Mouse (Mus musculus) MEL (cell line): ENCODE results near the gene Tmem232. TPM values are rescaled to one million over a fixed set of nuclear protein-coding genes. Genes with fewer than 3 reads are reported as not detected.
A peak's percentile ranks its signal among the peaks of the same experiment; 100 is the strongest.

Experiments used
- DNase-seq: peaks from one replicate; pipeline ENCODE4 v3.0.0; 2011; ENCODE audit warnings: low read depth, low spot score
- H3K27ac ChIP-seq: 2 replicates; pipeline ENCODE4 v1.5.1; 2012; ENCODE audit warnings: low read depth, mild to moderate bottlenecking, control low read depth, low read length, moderate library complexity; ENCODE audit not compliant: control insufficient read depth
- H3K27me3 ChIP-seq, 2 experiments: fragments of 150-350 bp in 1 of 2; sonication (generic) in 1 of 2; 2 replicates each; pipeline ENCODE4 v1.6.1; 2012; ENCODE audit warnings: low read length in 2 of 2, mild to moderate bottlenecking in 2 of 2, improper control_type of control experiment in 1 of 2, moderate library complexity in 1 of 2; ENCODE audit not compliant: insufficient read depth in 2 of 2, control insufficient read depth in 1 of 2
- H3K36me3 ChIP-seq, 2 experiments: 2 replicates each; pipeline ENCODE4 v1.6.1; 2012 to 2014; ENCODE audit warnings: low read length in 2 of 2, improper control_type of control experiment in 1 of 2, inconsistent platforms in 1 of 2, mild to moderate bottlenecking in 1 of 2; ENCODE audit not compliant: insufficient read depth in 2 of 2, control insufficient read depth in 1 of 2
- H3K4me1 ChIP-seq, 2 experiments: fragments of 150-350 bp in 1 of 2; sonication (generic) in 1 of 2; 2 replicates each; pipeline ENCODE4 v1.6.1; 2012; ENCODE audit warnings: low read length in 2 of 2, improper control_type of control experiment in 1 of 2, mild to moderate bottlenecking in 1 of 2; ENCODE audit not compliant: insufficient read depth in 2 of 2, control insufficient read depth in 1 of 2
- H3K4me3 ChIP-seq, 2 experiments: fragments of 150-350 bp in 1 of 2; sonication (generic) in 1 of 2; 2 replicates each; pipeline ENCODE4 v1.5.1; 2012; ENCODE audit warnings: low read depth in 2 of 2, low read length in 2 of 2, mild to moderate bottlenecking in 2 of 2, moderate library complexity in 2 of 2, control low read depth in 1 of 2, improper control_type of control experiment in 1 of 2; ENCODE audit not compliant: control insufficient read depth in 1 of 2, insufficient read depth in 1 of 2
- H3K79me2 ChIP-seq: 2 replicates; pipeline ENCODE4 v1.6.1; 2012; ENCODE audit warnings: mild to moderate bottlenecking, low read length, moderate library complexity; ENCODE audit not compliant: control insufficient read depth, poor library complexity, insufficient read depth
- H3K9ac ChIP-seq: 2 replicates; pipeline ENCODE4 v1.6.1; 2012; ENCODE audit warnings: low read depth, mild to moderate bottlenecking, control low read depth, low read length, moderate library complexity; ENCODE audit not compliant: control insufficient read depth, poor library complexity, severe bottlenecking
- H3K9me3 ChIP-seq: fragments of 150-350 bp; sonication (generic); replicated peaks from 2 replicates; pipeline ENCODE4 v1.6.1; 2012; ENCODE audit warnings: mild to moderate bottlenecking, low read length, improper control_type of control experiment, moderate library complexity; ENCODE audit not compliant: insufficient read depth
- CHD1 ChIP-seq: IDR thresholded peaks from 2 replicates; pipeline ENCODE4 v1.6.1; 2012; ENCODE audit warnings: low read depth, mild to moderate bottlenecking, inconsistent platforms, low read length, improper control_type of control experiment
- CTCF ChIP-seq, 3 experiments: IDR thresholded peaks in 2 of 3; conservative IDR thresholded peaks in 1 of 3; 2 replicates each; pipeline ENCODE4 v1.5.1; 2011 to 2012; ENCODE audit warnings: low read length in 3 of 3, low read depth in 2 of 3, mild to moderate bottlenecking in 2 of 3, improper control_type of control experiment in 1 of 3, inconsistent platforms in 1 of 3, mixed read lengths in 1 of 3, moderate library complexity in 1 of 3; ENCODE audit not compliant: control insufficient read depth in 1 of 3, insufficient read depth in 1 of 3, poor library complexity in 1 of 3, severe bottlenecking in 1 of 3
- E2F4 ChIP-seq: IDR thresholded peaks from 2 replicates; pipeline ENCODE4 v1.6.1; 2011; ENCODE audit warnings: low read depth, low read length, improper control_type of control experiment, borderline replicate concordance
- ELF1 ChIP-seq: IDR thresholded peaks from 2 replicates; pipeline ENCODE4 v1.6.1; 2014; ENCODE audit warnings: low read depth, mild to moderate bottlenecking, inconsistent platforms, low read length, improper control_type of control experiment, moderate library complexity
- EP300 ChIP-seq, 2 experiments: IDR thresholded peaks; 2 replicates each; pipeline ENCODE4 v1.6.1; 2011; ENCODE audit warnings: improper control_type of control experiment in 2 of 2, low read length in 2 of 2, low read depth in 1 of 2, mild to moderate bottlenecking in 1 of 2
- GABPA ChIP-seq: IDR thresholded peaks from 2 replicates; pipeline ENCODE4 v1.6.1; 2012; ENCODE audit warnings: low read depth, mild to moderate bottlenecking, inconsistent platforms, low read length, improper control_type of control experiment, moderate library complexity
- HCFC1 ChIP-seq: IDR thresholded peaks from 2 replicates; pipeline ENCODE4 v1.6.1; 2012; ENCODE audit warnings: low read depth, mild to moderate bottlenecking, inconsistent platforms, low read length, improper control_type of control experiment, moderate library complexity
- JUND ChIP-seq: IDR thresholded peaks from 2 replicates; pipeline ENCODE4 v1.6.1; 2011; ENCODE audit warnings: low read depth, mild to moderate bottlenecking, improper control_type of control experiment, low read length
- MAFK ChIP-seq: IDR thresholded peaks from 2 replicates; pipeline ENCODE4 v1.6.1; 2011; ENCODE audit warnings: low read depth, mild to moderate bottlenecking, low read length, improper control_type of control experiment, borderline replicate concordance
- MAX ChIP-seq: IDR thresholded peaks from 2 replicates; pipeline ENCODE4 v1.6.1; 2011; ENCODE audit warnings: low read length, improper control_type of control experiment
- MAZ ChIP-seq: IDR thresholded peaks from 2 replicates; pipeline ENCODE4 v1.6.1; 2012; ENCODE audit warnings: low read depth, mild to moderate bottlenecking, inconsistent platforms, low read length, improper control_type of control experiment
- MEF2A ChIP-seq: IDR thresholded peaks from 2 replicates; pipeline ENCODE4 v1.6.1; 2014; ENCODE audit warnings: low read depth, mild to moderate bottlenecking, inconsistent platforms, low read length, improper control_type of control experiment; ENCODE audit not compliant: poor library complexity, insufficient replicate concordance, severe bottlenecking; ENCODE audit errors: extremely low read depth
- MYC ChIP-seq: IDR thresholded peaks from 2 replicates; pipeline ENCODE4 v1.6.1; 2011; ENCODE audit warnings: low read depth, mild to moderate bottlenecking, low read length, improper control_type of control experiment, moderate library complexity
- NELFE ChIP-seq: IDR thresholded peaks from 2 replicates; pipeline ENCODE4 v1.6.1; 2011; ENCODE audit warnings: low read depth, low read length, improper control_type of control experiment
- POLR2A ChIP-seq, 2 experiments: IDR thresholded peaks; 2 replicates each; pipeline ENCODE4 v1.6.1; 2011 to 2012; ENCODE audit warnings: low read length in 2 of 2, mild to moderate bottlenecking in 2 of 2, control low read depth in 1 of 2, improper control_type of control experiment in 1 of 2, low read depth in 1 of 2, moderate library complexity in 1 of 2; ENCODE audit not compliant: control insufficient read depth in 1 of 2, insufficient read depth in 1 of 2, poor library complexity in 1 of 2
- POLR2AphosphoS2 ChIP-seq: IDR thresholded peaks from 2 replicates; pipeline ENCODE4 v1.6.1; 2011; ENCODE audit warnings: low read length, improper control_type of control experiment
- RAD21 ChIP-seq: IDR thresholded peaks from 2 replicates; pipeline ENCODE4 v1.6.1; 2011; ENCODE audit warnings: mild to moderate bottlenecking, low read depth, low read length, improper control_type of control experiment
- RCOR1 ChIP-seq: IDR thresholded peaks from 2 replicates; pipeline ENCODE4 v1.6.1; 2012; ENCODE audit warnings: low read depth, mild to moderate bottlenecking, inconsistent platforms, low read length, improper control_type of control experiment
- SIN3A ChIP-seq: IDR thresholded peaks from 2 replicates; pipeline ENCODE4 v1.6.1; 2012; ENCODE audit warnings: low read length, improper control_type of control experiment, inconsistent platforms
- SMC3 ChIP-seq: IDR thresholded peaks from 2 replicates; pipeline ENCODE4 v1.6.1; 2011; ENCODE audit warnings: low read depth, low read length, improper control_type of control experiment
- TAL1 ChIP-seq: IDR thresholded peaks from 2 replicates; pipeline ENCODE4 v1.6.1; 2012; ENCODE audit warnings: mild to moderate bottlenecking, inconsistent platforms, low read length, moderate library complexity, mixed read lengths
- TCF12 ChIP-seq: IDR thresholded peaks from 2 replicates; pipeline ENCODE4 v1.6.1; 2014; ENCODE audit warnings: low read depth, mild to moderate bottlenecking, inconsistent platforms, low read length, improper control_type of control experiment, moderate library complexity
- UBTF ChIP-seq: IDR thresholded peaks from 2 replicates; pipeline ENCODE4 v1.6.1; 2012; ENCODE audit warnings: low read depth, mild to moderate bottlenecking, inconsistent platforms, low read length, improper control_type of control experiment, moderate library complexity, borderline replicate concordance; ENCODE audit not compliant: insufficient read depth
- ZC3H11A ChIP-seq: IDR thresholded peaks from 2 replicates; pipeline ENCODE4 v1.6.1; 2012; ENCODE audit warnings: low read depth, mild to moderate bottlenecking, inconsistent platforms, low read length, improper control_type of control experiment
- ZMIZ1 ChIP-seq: IDR thresholded peaks from 2 replicates; pipeline ENCODE4 v1.6.1; 2012; ENCODE audit warnings: low read depth, mild to moderate bottlenecking, inconsistent platforms, low read length, improper control_type of control experiment, moderate library complexity
- ZNF384 ChIP-seq: IDR thresholded peaks from 2 replicates; pipeline ENCODE4 v1.6.1; 2012; ENCODE audit warnings: low read depth, mild to moderate bottlenecking, inconsistent platforms, low read length, improper control_type of control experiment
- polyA plus RNA-seq, 2 experiments: library from polyadenylated mRNA; stranded (reverse) in 1 of 2; unstranded in 1 of 2; fragments of >175 nt in 1 of 2; fragments of >200 nt in 1 of 2; gene quantifications; 2 replicates each; pipeline versions ENCODE4 v1.2.1 to v1.2.4; 2012; ENCODE audit warnings: low replicate concordance in 2 of 2, low read depth in 1 of 2; ENCODE audit not compliant: insufficient read length in 2 of 2, insufficient read depth in 1 of 2, missing spikeins in 1 of 2
- total RNA-seq: library from RNA; depleted of rRNA; stranded (reverse); fragments of 300-350 nt; gene quantifications from 2 replicates; pipeline ENCODE4 v1.2.3, GENCODE M21; 2012

Gene Tmem232
- total and polyA plus RNA-seq, 3 experiments: 0.04 TPM; not detected in 2

DNA sequence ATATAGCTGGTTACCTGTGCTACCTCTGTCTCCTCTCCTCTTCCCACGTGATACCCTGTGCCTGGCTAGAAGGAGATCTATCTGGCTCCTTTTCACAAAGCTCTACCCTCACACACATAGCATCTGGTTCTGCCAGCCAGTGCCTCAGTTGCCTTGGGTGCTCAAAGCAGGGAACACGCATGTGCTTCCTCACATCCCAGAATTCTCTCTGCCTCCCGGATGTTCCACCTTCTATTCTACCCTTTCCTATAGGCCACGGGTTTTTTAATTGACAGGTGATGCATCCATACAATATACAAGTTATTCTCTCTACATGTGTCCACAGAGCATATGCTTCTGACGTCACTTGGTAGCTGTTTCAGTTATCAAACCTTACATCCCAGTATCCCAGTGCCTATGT lies 23.6 kb upstream of the Tmem232 start:
- no peak for DNase-seq
- no peaks in the 10 kb centered on the region for H3K9me3 ChIP-seq
- H3K27ac ChIP-seq: no peak overlapping the region
- peaks cover 0 to 2% of the 10 kb centered on the region in 2 experiments; a peak in 1 of 4 replicates for H3K36me3 ChIP-seq
- no peaks in the 10 kb centered on the region for H3K79me2 ChIP-seq
- no peak overlapping the region for H3K9ac ChIP-seq
- no peak for TF ChIP-seq JUND
- TF ChIP-seq RCOR1: no peak
- no peak for TF ChIP-seq ZNF384
- TF ChIP-seq POLR2A (IDR thresholded peaks at IDR 0.05; ENCODE audit: control insufficient read depth in 1 of 2, insufficient read depth in 1 of 2, low read depth in 1 of 2, low read length in 2 of 2, poor library complexity in 1 of 2): no peak
- no peak for TF ChIP-seq UBTF
- TF ChIP-seq HCFC1: no peak
- no peak for TF ChIP-seq SMC3
- no peak overlapping the region for H3K4me3 ChIP-seq
- no peaks in the 10 kb centered on the region for H3K4me1 ChIP-seq
- H3K27me3 ChIP-seq: no peaks in the 10 kb centered on the region

DNA sequence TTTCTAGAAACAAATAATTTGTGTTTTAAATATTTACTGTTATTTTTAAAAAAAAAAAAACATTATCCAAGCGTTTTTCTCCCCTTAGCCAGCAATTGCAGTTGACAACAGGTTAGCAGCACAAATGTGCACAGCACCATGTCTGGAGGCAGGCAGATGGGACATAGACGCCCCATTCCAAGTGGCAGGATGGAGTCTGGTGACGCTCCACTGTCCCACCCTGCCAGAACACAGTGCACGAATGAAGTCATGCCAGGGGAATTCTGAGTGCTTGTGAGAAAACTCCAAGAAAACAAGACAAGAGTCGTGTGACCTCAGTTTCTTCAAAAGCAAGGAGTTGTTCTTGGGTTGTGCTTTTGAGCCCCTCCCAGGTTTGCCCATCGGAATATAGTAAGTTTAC lies 22.8 kb upstream of the Tmem232 start:
- no peak overlapping the region for H3K27ac ChIP-seq
- TF ChIP-seq MAFK (no peak), TAL1 (no peak)
- TF ChIP-seq, all 39 proteins: peak for 0
- H3K9ac ChIP-seq: no peak overlapping the region
- no peaks in the 10 kb centered on the region for H3K27me3 ChIP-seq
- H3K4me3 ChIP-seq: no peak overlapping the region
- no peaks in the 10 kb centered on the region for H3K79me2 ChIP-seq
- DNase-seq: no peak
- no peaks in the 10 kb centered on the region for H3K4me1 ChIP-seq
- peaks cover 0 to 2% of the 10 kb centered on the region in 2 experiments; a peak in 1 of 4 replicates for H3K36me3 ChIP-seq
- no peaks in the 10 kb centered on the region for H3K9me3 ChIP-seq

DNA sequence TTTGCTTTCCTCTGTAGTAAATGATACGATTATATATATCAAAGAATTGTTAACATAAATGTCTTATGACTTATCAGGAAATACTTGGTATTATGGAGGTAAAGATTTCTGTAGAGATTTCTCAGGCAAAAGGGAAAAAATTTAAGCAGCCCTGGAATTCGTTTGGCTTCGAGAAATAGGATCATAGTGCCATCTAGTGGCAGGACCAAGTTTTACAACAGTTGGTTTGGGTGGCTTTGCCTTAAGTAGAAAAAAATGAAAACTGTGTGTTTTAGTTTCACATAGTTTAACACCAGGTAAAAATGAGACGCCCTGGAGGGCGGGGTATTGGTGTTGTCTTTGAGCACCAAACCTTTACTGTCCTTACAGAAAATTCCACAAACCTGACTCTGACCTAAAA lies 22.2 kb upstream of the Tmem232 start:
- TF ChIP-seq ZC3H11A (peak; percentile 42; the same call in 1 of the 2 replicates), NELFE (no peak), ZNF384 (peak; percentile 75), RAD21 (peak; percentile 77), MAZ (no peak), E2F4 (no peak), ELF1 (no peak), SMC3 (peak; percentile 59), MYC (no peak), ZMIZ1 (no peak), SIN3A (no peak), CHD1 (no peak), POLR2A (IDR thresholded peaks at IDR 0.05; ENCODE audit: control insufficient read depth in 1 of 2, insufficient read depth in 1 of 2, low read depth in 1 of 2, low read length in 2 of 2, poor library complexity in 1 of 2) (no peak), MEF2A (no peak), MAX (no peak), EP300 (IDR thresholded peaks at IDR 0.05; ENCODE audit: low read depth in 1 of 2, low read length in 2 of 2) (no peak), CTCF (IDR thresholded peaks at IDR 0.05 in 2 of 3, conservative IDR thresholded peaks at IDR 0.05 in 1 of 3; ENCODE audit: control insufficient read depth in 1 of 3, insufficient read depth in 1 of 3, low read depth in 2 of 3, low read length in 3 of 3, poor library complexity in 1 of 3, severe bottlenecking in 1 of 3) (peak; percentile 39 to 77 (median 63)), POLR2AphosphoS2 (no peak), GABPA (no peak), TCF12 (no peak)
- Histone ChIP-seq H3K9me3 (no peaks in the 10 kb centered on the region), H3K27ac (no peak overlapping the region), H3K79me2 (no peaks in the 10 kb centered on the region), H3K4me1 (peaks cover 0 to 4% of the 10 kb centered on the region in 2 experiments; a peak in 2 of 4 replicates), H3K27me3 (no peaks in the 10 kb centered on the region), H3K9ac (no peak overlapping the region), H3K36me3 (peaks cover 0 to 4% of the 10 kb centered on the region in 2 experiments; a peak in 2 of 4 replicates), H3K4me3 (no peak overlapping the region)
- DNase-seq: peak; percentile 86
